Comparison of ENCODE assay signal across 24 mouse cellular contexts in genomic region chr10:104946372-104946771, GRCm38 (mm10).
"Had no signal": no experiment of that assay in that cellular context is flagged by ENCODE, and none has a peak within 500 bp of the region (broad histone marks: within the 10 kb centered on the region; RNA-seq: fewer than 3 reads in every experiment).

No protein-coding gene starts in this region.

- H3K4me2 ChIP-seq: heart, embryonic 12.5 days; hindbrain, embryonic 12.5 days; hindbrain, embryonic 14.5 days; intestine, embryonic 15.5 days; liver, embryonic 12.5 days had no signal

- H3K9me3 ChIP-seq: heart, embryonic 10.5 days; heart, embryonic 12.5 days; hindbrain, embryonic 10.5 days; hindbrain, embryonic 12.5 days; intestine, embryonic 15.5 days; liver, embryonic 12.5 days had no signal

- H3K9ac ChIP-seq: heart, embryonic 12.5 days; hindbrain, embryonic 12.5 days; hindbrain, embryonic 14.5 days; intestine, embryonic 15.5 days; liver, embryonic 12.5 days; liver, embryonic 14.5 days had no signal

- H3K4me3 ChIP-seq: gastrocnemius, adult 2 months; heart, embryonic 10.5 days; heart, embryonic 12.5 days; hindbrain, embryonic 10.5 days; hindbrain, embryonic 12.5 days; intestine, embryonic 15.5 days; layer of hippocampus, adult 2 months; liver, embryonic 12.5 days had no signal

- ATAC-seq: hindbrain, embryonic 16.5 days; inflammation-experienced regulatory T-cells, adult 6 months; intestine, embryonic 15.5 days; intestine, postnatal 0 days; liver, embryonic 12.5 days had no signal

- H3K27ac ChIP-seq: gastrocnemius, adult 2 months; heart, embryonic 10.5 days; hindbrain, embryonic 10.5 days; hindbrain, embryonic 12.5 days; hindbrain, embryonic 14.5 days; intestine, embryonic 15.5 days; layer of hippocampus, adult 2 months; liver, embryonic 12.5 days; liver, embryonic 14.5 days had no signal

- DNase-seq: gastrocnemius, adult 2 months; gastrocnemius, postnatal 10 days; gastrocnemius, postnatal 25 days; heart, adult 18-20 months; heart, postnatal 10 days; heart, postnatal 4 days; kidney, adult 18-20 months; kidney, adult 8-10 months; kidney, postnatal 10 days; kidney, postnatal 25 days; kidney, postnatal 4 days; left cerebral cortex, postnatal 4 days had no signal

- H3K4me1 ChIP-seq: hindbrain, embryonic 10.5 days; hindbrain, embryonic 12.5 days; intestine, embryonic 15.5 days; liver, embryonic 12.5 days had no signal

- H3K36me3 ChIP-seq: heart, embryonic 10.5 days; heart, embryonic 12.5 days; hindbrain, embryonic 10.5 days; hindbrain, embryonic 12.5 days; intestine, embryonic 15.5 days; liver, embryonic 12.5 days had no signal

- H3K27me3 ChIP-seq: heart, embryonic 12.5 days; hindbrain, embryonic 12.5 days; intestine, embryonic 15.5 days; liver, embryonic 12.5 days had no signal
